Mouse (Mus musculus): Measurements from ENCODE around the gene Dop1b. TPM values are rescaled to one million over a fixed set of nuclear protein-coding genes. Genes with fewer than 3 reads are reported as not detected.
"Not testable (repeated sequence)": the region's sequence is repeated elsewhere in the genome, so short reads cannot be mapped to it uniquely, and the experiment has no call there.

The Dop1b gene
- polyA plus RNA-seq (2012; rRNA removed) = 18.9 and 21.3 TPM in 2 replicates
- 13.0 and 13.8 TPM in 2 replicates for polyA plus RNA-seq (2014; fragmentation: Nextera tagmentation; extraction: Ambion mirVana)

GRCm38 (mm10) chr16:93711411-93712188 is at the start of gene Dop1b:
TSS of gene Dop1b (plus strand) at chr16:93711904.
- peaks cover 10% of the 10 kb centered on the region; the same call in 1 of the 2 replicates for H3K27me3 ChIP-seq (ENCODE audit: control insufficient read depth, insufficient read depth, low read length)
- DNase-seq (ENCODE audit: low spot score) (peak; percentile 95), ATAC-seq (ENCODE audit: low FRiP score, low read depth) (peak; percentile 93)
- 0 out of 2 replicates have a peak, but pooled peaks cover 3% of the 10 kb centered on the region for H3K36me3 ChIP-seq (ENCODE audit: control insufficient read depth, insufficient read depth, low read length)
- TF ChIP-seq POLR2A (IDR thresholded peaks at IDR 0.05; ENCODE audit: borderline replicate concordance, extremely low read depth, insufficient read depth, insufficient read length) = 0 out of 2 replicates have a peak, but pooled peaks have one; percentile 57
- peak within 1 kb of the TSS; percentile 95 for H3K4me2 ChIP-seq (replicated peaks; ENCODE audit: low read depth, low read length, severe bottlenecking)
- peak within 1 kb of the TSS; percentile 75 for H3K4me3 ChIP-seq (replicated peaks; ENCODE audit: low read length)
- 2% methylated on average over 29 of the region's 77 CpGs for WGBS
- no peaks in the 10 kb centered on the region for H3K9me3 ChIP-seq (ENCODE audit: control insufficient read depth, low read length)
- H3K4me1 ChIP-seq (ENCODE audit: control insufficient read depth, insufficient read depth, low read length) = peaks cover 5% of the 10 kb centered on the region; the same call in 1 of the 2 replicates
- peak within 1 kb of the TSS; percentile 77 for H3K9ac ChIP-seq (ENCODE audit: low read depth, low read length, severe bottlenecking)
- H3K27ac ChIP-seq (replicated peaks; ENCODE audit: low read depth, low read length) = no peak within 1 kb of the TSS

- Histone ChIP-seq H3K4me1 (ENCODE audit: control insufficient read depth, insufficient read depth, low read length) (no peaks in the 10 kb centered on the region), H3K27me3 (ENCODE audit: control insufficient read depth, insufficient read depth, low read length) (no peaks in the 10 kb centered on the region), H3K9ac (ENCODE audit: low read depth, low read length, severe bottlenecking) (no peak overlapping the region), H3K36me3 (ENCODE audit: control insufficient read depth, insufficient read depth, low read length) (no peaks in the 10 kb centered on the region), H3K4me3 (replicated peaks; ENCODE audit: low read length) (no peak overlapping the region), H3K9me3 (ENCODE audit: control insufficient read depth, low read length) (peaks cover 11% of the 10 kb centered on the region), H3K4me2 (replicated peaks; ENCODE audit: low read depth, low read length, severe bottlenecking) (no peak overlapping the region), H3K27ac (replicated peaks; ENCODE audit: low read depth, low read length) (no peak overlapping the region)
- ATAC-seq (ENCODE audit: low FRiP score, low read depth) = no peak
- no peak for TF ChIP-seq POLR2A (IDR thresholded peaks at IDR 0.05; ENCODE audit: borderline replicate concordance, extremely low read depth, insufficient read depth, insufficient read length)
- DNase-seq (ENCODE audit: low spot score) = no peak
Observed at GRCm38 (mm10) chr16:93667976-93668375, 43.7 kb upstream of the Dop1b start.

GRCm38 (mm10) chr16:93669521-93669920 is 42.2 kb upstream of the Dop1b start:
- Histone ChIP-seq H3K36me3 (ENCODE audit: control insufficient read depth, insufficient read depth, low read length) (no peaks in the 10 kb centered on the region), H3K4me1 (ENCODE audit: control insufficient read depth, insufficient read depth, low read length) (no peaks in the 10 kb centered on the region), H3K4me2 (replicated peaks; ENCODE audit: low read depth, low read length, severe bottlenecking) (no peak overlapping the region), H3K27me3 (ENCODE audit: control insufficient read depth, insufficient read depth, low read length) (no peaks in the 10 kb centered on the region), H3K27ac (replicated peaks; ENCODE audit: low read depth, low read length) (no peak overlapping the region), H3K4me3 (replicated peaks; ENCODE audit: low read length) (no peak overlapping the region), H3K9ac (ENCODE audit: low read depth, low read length, severe bottlenecking) (no peak overlapping the region), H3K9me3 (ENCODE audit: control insufficient read depth, low read length) (peaks cover 11% of the 10 kb centered on the region)
- no peak for ATAC-seq (ENCODE audit: low FRiP score, low read depth)
- no peak for TF ChIP-seq POLR2A (IDR thresholded peaks at IDR 0.05; ENCODE audit: borderline replicate concordance, extremely low read depth, insufficient read depth, insufficient read length)
- DNase-seq (ENCODE audit: low spot score) = no peak

- not testable (repeated sequence) for H3K36me3 ChIP-seq (ENCODE audit: control insufficient read depth, insufficient read depth, low read length); ATAC-seq (ENCODE audit: low FRiP score, low read depth); H3K4me3 ChIP-seq (replicated peaks; ENCODE audit: low read length); H3K27me3 ChIP-seq (ENCODE audit: control insufficient read depth, insufficient read depth, low read length); H3K9ac ChIP-seq (ENCODE audit: low read depth, low read length, severe bottlenecking); H3K27ac ChIP-seq (replicated peaks; ENCODE audit: low read depth, low read length); DNase-seq (ENCODE audit: low spot score); H3K4me1 ChIP-seq (ENCODE audit: control insufficient read depth, insufficient read depth, low read length); H3K4me2 ChIP-seq (replicated peaks; ENCODE audit: low read depth, low read length, severe bottlenecking)
- peaks cover 11% of the 10 kb centered on the region for H3K9me3 ChIP-seq (ENCODE audit: control insufficient read depth, low read length)
- WGBS = 37% methylated on average over 4 of the region's 4 CpGs
Observed at GRCm38 (mm10) chr16:93670466-93670865, 41.2 kb upstream of the Dop1b start.

GRCm38 (mm10) chr16:93671064-93671463 is 40.6 kb upstream of the Dop1b start:
- H3K36me3 ChIP-seq (ENCODE audit: control insufficient read depth, insufficient read depth, low read length) = no peaks in the 10 kb centered on the region
- no peaks in the 10 kb centered on the region for H3K4me1 ChIP-seq (ENCODE audit: control insufficient read depth, insufficient read depth, low read length)
- ATAC-seq (ENCODE audit: low FRiP score, low read depth) (no peak), DNase-seq (ENCODE audit: low spot score) (no peak)
- 92% methylated on average over 5 of the region's 5 CpGs for WGBS
- no peak overlapping the region for H3K4me2 ChIP-seq (replicated peaks; ENCODE audit: low read depth, low read length, severe bottlenecking)
- no peaks in the 10 kb centered on the region for H3K27me3 ChIP-seq (ENCODE audit: control insufficient read depth, insufficient read depth, low read length)
- H3K27ac ChIP-seq (replicated peaks; ENCODE audit: low read depth, low read length) = no peak overlapping the region
- H3K9me3 ChIP-seq (ENCODE audit: control insufficient read depth, low read length) = peaks cover 11% of the 10 kb centered on the region
- H3K4me3 ChIP-seq (replicated peaks; ENCODE audit: low read length) = no peak overlapping the region
- TF ChIP-seq POLR2A (IDR thresholded peaks at IDR 0.05; ENCODE audit: borderline replicate concordance, extremely low read depth, insufficient read depth, insufficient read length) = no peak
- H3K9ac ChIP-seq (ENCODE audit: low read depth, low read length, severe bottlenecking) = no peak overlapping the region
